Mouse (Mus musculus) left cerebral cortex, postnatal 10 days (tissue): ENCODE measurements at regions not wholly inside any gene's neighbourhood (a gene's known extent, or its start where the extent isn't known, plus 50 kb on each side); places are given as distances from the start of the nearest gene placed in this dataset.
A peak's percentile ranks its signal among the peaks of the same experiment; 100 is the strongest.

ENCODE experiments used
- DNase-seq, 2 experiments: peaks; one replicate each; pipeline ENCODE4 v3.0.0; 2021 to 2022; ENCODE audit warnings: low spot score in 2 of 2, mixed read lengths in 1 of 2; ENCODE audit errors: extremely low spot score in 1 of 2
- intact Hi-C: fragments of 180-260 bp; cut with DNase I; formaldehyde crosslinking; loops from one replicate; pipeline ENCODE4 v1.15.1; 2025

- peak; percentile 34 to 66 for DNase-seq
- intact Hi-C loops = loop anchor here (5.0 kb wide), 1 partner anchor 1922 kb away; no protein-coding TSS in a partner anchor
Measured at GRCm38 (mm10) chr2:101159276-101159675, 465.2 kb upstream of the Rag2 start.

- intact Hi-C loops = no loop called here
Measured at GRCm38 (mm10) chr2:101165942-101166341, 458.6 kb upstream of the Rag2 start.

GRCm38 (mm10) chr2:101172806-101173205, 451.7 kb upstream of the Rag2 start:
- intact Hi-C loops = loop anchor here (10.0 kb wide), 1 partner anchor 122 kb away; no protein-coding TSS in a partner anchor
- DNase-seq = peak in 1 of 2 experiments; percentile 15

More at GRCm38 (mm10) chr2:101165942-101166341, 458.6 kb upstream of the Rag2 start:
- DNase-seq = no peak

- intact Hi-C loops = loop anchor here (10.0 kb wide), 1 partner anchor 120 kb away; no protein-coding TSS in a partner anchor
- no peak for DNase-seq
Measured at GRCm38 (mm10) chr2:101175124-101175523, 449.4 kb upstream of the Rag2 start.

DNA sequence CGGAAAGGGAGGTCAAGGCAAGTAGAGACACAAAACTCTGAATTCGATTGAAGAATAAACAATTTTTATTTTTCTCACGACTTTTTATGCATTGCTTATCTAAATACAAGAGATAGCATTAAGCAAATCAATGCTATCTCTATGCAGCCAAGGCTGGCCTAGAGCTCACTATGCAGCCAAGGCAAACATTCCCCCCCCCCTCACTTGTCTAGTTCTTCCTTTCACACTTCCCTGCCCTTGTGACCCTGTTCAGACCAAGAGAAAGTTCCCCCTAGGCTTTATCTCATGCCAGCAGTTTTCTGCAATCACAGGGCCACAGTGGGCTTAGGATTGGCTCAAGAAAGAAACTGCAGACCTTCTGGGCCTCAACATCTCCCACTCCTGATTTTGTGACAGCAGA, 417.9 kb upstream of the Rag2 start:
- no peak for DNase-seq
- intact Hi-C loops = no loop called here

GRCm38 (mm10) chr2:101209136-101209535, 415.4 kb upstream of the Rag2 start:
- no peak for DNase-seq
- intact Hi-C loops = no loop called here

DNA sequence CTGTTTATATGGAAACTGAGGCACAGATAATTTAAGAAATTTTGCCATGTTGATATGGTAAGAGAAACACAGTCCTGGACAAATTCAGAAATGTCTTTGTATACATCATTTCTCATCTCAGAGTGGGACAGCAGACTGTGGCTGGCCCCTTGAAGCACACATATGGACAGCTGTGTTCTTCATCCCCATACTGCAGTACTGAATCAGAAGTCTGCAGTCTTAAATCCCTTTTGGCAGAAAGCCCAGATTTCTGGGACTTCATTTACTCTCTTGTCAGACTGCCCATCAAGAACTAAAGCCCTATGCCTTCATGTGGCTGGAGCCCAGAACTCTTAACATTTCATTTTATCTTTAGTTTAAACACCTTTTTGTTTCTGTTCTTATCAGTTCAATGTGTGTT, 403.8 kb upstream of the Rag2 start:
- intact Hi-C loops = no loop called here
- DNase-seq = peak in 1 of 2 experiments; percentile 5

GRCm38 (mm10) chr2:101242983-101243382, 381.5 kb upstream of the Rag2 start:
- intact Hi-C loops = no loop called here
- DNase-seq = no peak

GRCm38 (mm10) chr2:101247133-101247532, 377.4 kb upstream of the Rag2 start:
- DNase-seq = no peak
- intact Hi-C loops = no loop called here

DNA sequence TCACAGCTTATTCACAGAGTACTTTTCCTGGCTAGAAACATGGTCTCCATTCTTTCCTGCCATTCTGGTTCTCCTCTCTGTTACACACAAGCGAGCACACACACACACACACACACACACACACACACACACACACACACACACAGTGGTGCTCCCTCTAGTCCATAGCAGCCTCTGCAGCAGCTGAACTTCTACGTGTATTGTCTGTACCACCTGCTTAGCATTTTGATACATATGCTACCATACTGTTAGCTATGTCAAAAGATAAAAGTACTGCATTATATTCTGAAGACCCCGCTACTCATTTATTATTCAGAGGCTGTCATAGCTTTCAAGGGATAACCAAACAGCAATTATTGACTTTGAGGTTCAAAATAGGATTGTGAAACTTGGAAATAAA, 372.3 kb upstream of the Rag2 start:
- intact Hi-C loops = no loop called here
- no peak for DNase-seq

- intact Hi-C loops = no loop called here
- no peak for DNase-seq
Measured at GRCm38 (mm10) chr2:101256464-101256863, 368.1 kb upstream of the Rag2 start.

DNA sequence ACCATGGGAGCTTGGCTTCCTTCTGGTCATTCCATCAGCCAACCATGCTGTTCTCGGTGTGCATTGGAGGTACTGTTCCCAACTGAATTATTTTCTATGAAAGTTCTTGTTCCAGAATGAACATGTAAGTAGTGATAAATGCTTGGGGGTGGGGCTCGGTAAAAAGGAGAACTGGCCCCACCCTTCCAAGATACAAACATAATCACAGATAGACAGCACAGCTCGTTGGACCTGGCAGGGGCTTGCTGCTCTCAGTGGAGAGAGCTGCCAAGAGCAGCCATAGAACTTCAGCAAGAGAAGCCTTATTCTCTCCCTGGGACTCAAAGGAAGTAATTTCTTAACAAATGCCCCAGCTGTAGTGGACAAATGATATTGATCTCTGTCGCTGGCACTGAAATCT, 360.6 kb upstream of the Rag2 start:
- no peak for DNase-seq
- intact Hi-C loops = no loop called here

- intact Hi-C loops = no loop called here
- DNase-seq = no peak
Measured at GRCm38 (mm10) chr2:101266685-101267374, 357.7 kb upstream of the Rag2 start.

DNA sequence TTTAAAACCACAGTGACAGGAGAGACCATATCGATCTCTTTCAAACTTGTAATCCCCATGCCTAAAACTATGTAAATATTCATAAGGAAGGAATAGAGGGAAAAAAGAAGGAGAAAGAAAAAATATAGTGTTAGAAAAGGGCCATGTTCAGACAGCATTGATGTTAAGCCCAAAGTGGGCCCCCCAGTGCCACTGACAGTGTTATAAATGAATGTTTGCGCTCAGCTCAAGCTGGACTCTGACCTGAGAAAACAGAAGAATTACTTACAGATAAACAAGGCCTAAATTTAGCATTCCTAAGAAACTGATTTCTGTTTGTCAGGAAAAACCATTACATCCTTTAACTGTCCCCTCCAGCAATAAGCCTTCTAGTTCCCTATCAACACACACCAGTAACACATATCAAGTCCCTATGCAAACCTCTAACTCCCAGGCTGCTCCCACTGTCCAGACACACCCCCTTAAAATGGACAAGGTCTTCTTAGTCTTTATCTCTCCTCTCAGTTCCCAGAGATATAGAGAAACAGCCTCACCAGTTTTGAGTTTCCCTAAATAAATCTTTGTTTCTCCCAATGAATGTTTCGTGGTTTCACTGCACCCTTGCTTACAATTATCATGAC, 350.4 kb upstream of the Rag2 start:
- intact Hi-C loops = no loop called here
- no peak for DNase-seq

DNA sequence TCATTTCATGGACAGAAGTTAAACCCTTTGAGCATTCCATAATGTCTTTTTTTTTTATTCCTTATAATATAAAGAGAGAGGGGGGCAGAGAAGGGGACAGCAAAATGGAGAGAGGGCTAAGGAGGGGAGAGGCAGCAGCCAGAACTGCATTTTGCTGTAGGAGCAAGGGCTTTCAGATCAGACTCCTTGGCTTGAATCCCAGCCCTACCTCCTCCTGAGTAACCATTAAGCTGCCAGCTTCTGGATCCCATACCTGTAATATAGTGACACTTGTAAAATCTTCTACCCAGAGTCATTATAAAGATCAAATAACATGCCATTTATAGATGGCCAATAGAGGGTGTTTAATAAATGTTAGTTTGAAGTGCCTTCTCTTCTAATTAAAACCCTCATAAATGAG, 339.6 kb upstream of the Rag2 start:
- DNase-seq = no peak
- intact Hi-C loops = no loop called here

GRCm38 (mm10) chr2:101288119-101288518, 336.4 kb upstream of the Rag2 start:
- intact Hi-C loops = no loop called here

DNA sequence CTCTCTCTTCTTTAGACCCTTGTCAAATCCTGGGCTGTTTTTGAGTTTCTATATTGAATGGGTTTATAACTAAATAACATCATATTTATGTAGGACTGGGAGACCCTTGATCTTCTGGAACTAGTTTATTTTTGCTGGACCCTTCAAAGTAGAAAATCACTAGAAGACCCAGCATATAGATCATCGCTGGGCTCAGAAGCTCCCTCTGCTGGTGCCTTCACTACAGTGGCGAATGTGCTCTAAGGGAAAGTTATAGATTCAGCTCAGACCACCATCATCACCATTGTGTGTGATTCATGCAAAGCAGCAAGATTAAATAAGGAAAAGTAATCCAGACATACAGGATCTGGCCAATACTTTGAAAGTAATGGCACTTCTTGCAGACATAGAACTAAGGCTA, 335.4 kb upstream of the Rag2 start:
- DNase-seq = no peak
- intact Hi-C loops = no loop called here

More at GRCm38 (mm10) chr2:101288119-101288518, 336.4 kb upstream of the Rag2 start:
- DNase-seq = no peak

DNA sequence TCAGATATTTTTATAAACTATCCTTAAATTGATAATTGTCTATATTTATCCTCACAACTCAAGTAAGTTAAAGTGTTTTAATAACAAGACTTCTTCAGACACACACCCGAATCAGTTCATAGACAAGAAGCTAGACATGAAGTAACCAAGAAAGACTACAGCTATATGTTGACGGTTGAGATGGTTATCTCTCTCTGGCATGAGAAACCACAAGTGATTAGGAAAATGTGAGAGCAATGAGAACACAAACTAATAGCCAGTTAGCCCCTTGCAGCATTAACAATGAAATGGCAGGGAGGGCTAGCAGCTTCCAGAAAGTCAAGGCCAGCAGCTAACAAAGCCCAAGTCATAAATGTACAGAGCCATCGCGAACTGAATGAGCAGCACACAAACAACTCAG, 333.8 kb upstream of the Rag2 start:
- no peak for DNase-seq
- intact Hi-C loops = loop anchor here (10.0 kb wide), 1 partner anchor 116 kb away; no protein-coding TSS in a partner anchor

DNA sequence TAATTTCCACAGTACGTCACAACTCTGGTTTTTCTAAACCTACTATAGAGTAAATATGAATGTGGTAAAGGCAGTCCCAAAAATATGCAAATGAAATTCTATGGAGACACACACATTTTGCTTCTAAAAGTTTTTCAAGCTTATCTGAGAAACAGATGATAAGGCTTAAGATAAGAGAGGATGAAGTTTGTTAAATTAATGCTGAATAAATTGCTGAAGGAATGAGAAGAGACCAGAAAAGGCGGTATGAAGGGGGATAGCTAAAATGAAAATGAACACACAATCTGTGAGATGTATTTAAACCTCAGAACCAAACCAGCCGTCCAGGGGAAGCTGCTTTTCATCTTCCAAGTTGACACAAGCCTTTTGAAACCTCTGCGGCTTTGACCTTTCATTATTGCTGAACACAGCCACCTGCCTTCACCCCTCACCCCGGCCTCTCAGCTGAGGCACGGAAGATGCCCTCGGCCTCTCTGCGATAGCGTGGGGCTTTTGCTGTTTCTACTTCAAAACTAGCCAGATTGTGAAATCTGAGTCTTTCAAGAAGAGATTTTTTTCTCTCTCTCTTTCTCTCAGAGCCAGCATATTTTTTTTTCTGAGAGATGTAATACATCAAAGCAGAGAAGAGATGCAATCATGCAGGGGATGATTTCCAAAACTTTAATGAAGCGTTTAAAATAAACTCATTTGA, 328.7 kb upstream of the Rag2 start:
- intact Hi-C loops = loop anchor here (10.0 kb wide), 1 partner anchor 121 kb away; no protein-coding TSS in a partner anchor
- DNase-seq = no peak

- intact Hi-C loops = loop anchor here (10.0 kb wide), 1 partner anchor 122 kb away; no protein-coding TSS in a partner anchor
- DNase-seq = no peak
Measured at GRCm38 (mm10) chr2:101296369-101296682, 328.2 kb upstream of the Rag2 start.
